Mouse (Mus musculus) brain, embryonic 14.5 days (tissue): Measurements from ENCODE around the gene 4931422A03Rik.

ENCODE experiments used
- CTCF ChIP-seq: fragments of 200-500 bp; IDR thresholded peaks from 2 replicates; pipeline ENCODE4 v1.5.1; 2012; ENCODE audit warnings: inconsistent platforms, mild to moderate bottlenecking, moderate library complexity, borderline replicate concordance; ENCODE audit not compliant: insufficient read depth, insufficient read length; ENCODE audit errors: extremely low read depth
- POLR2A ChIP-seq: fragments of 200-500 bp; IDR thresholded peaks from 2 replicates; pipeline ENCODE4 v1.6.1; 2012; ENCODE audit warnings: mild to moderate bottlenecking, inconsistent platforms, borderline replicate concordance; ENCODE audit not compliant: poor library complexity, insufficient read depth, insufficient read length, severe bottlenecking; ENCODE audit errors: extremely low read depth

DNA sequence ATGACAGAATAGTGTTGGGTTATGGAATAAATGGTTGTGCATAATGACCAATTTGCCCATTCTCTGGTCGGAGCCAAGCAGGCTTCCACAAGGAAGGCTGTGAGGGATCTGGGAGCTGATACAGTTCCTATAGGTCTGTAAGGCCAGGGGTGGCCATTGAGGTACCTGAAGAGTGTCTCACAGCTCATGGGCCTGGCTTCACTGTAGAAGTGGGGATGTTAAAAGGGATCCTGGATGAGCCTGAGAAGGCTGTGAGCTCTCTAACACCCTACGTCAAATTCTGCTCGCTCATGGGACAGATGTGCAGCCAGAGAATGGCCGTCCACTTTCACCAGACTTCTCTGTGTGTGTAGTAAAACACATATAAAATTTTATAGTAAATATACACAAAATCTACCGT is 69.1 kb downstream of the 4931422A03Rik start:
- TF ChIP-seq CTCF (no peak), POLR2A (no peak)
